Mouse (Mus musculus) layer of hippocampus, adult 11-12 months (tissue): ENCODE measurements around the gene Syn3.
"Not testable (repeated sequence)": the region's sequence is repeated elsewhere in the genome, so short reads cannot be mapped to it uniquely, and the experiment has no call there.

Experiments used
- DNase-seq: peaks from one replicate; pipeline ENCODE4 v3.0.0; 2022; ENCODE audit warnings: low spot score

The Syn3 gene

GRCm38 (mm10) chr10:86498673-86499391 lies at the start of gene Syn3:
Gene Syn3 (minus strand): TSS chr10:86498896.
- DNase-seq = peak; percentile 93

- DNase-seq = not testable (repeated sequence)
Observed at GRCm38 (mm10) chr10:86526357-86526874, 27.7 kb upstream of the Syn3 start.

GRCm38 (mm10) chr10:86513801-86514200 lies 15.1 kb upstream of the Syn3 start:
- DNase-seq = no peak

GRCm38 (mm10) chr10:86510941-86511340 lies 12.2 kb upstream of the Syn3 start:
- no peak for DNase-seq

GRCm38 (mm10) chr10:86502063-86502462 lies 3.4 kb upstream of the Syn3 start:
- no peak for DNase-seq

GRCm38 (mm10) chr10:86498051-86498672 lies 534 bp downstream of the Syn3 start:
- peak; percentile 52 for DNase-seq

- no peak for DNase-seq
Observed at GRCm38 (mm10) chr10:86495851-86496250, 2.8 kb downstream of the Syn3 start.

GRCm38 (mm10) chr10:86493140-86493539 lies 5.6 kb downstream of the Syn3 start:
- peak; percentile 15 for DNase-seq

GRCm38 (mm10) chr10:86492089-86492907 lies 6.4 kb downstream of the Syn3 start:
- DNase-seq = peak; percentile 39

GRCm38 (mm10) chr10:86491316-86492088 lies 7.2 kb downstream of the Syn3 start:
- no peak for DNase-seq

- no peak for DNase-seq
Observed at GRCm38 (mm10) chr10:86488544-86488943, 10.2 kb downstream of the Syn3 start.

GRCm38 (mm10) chr10:86485971-86486370 lies 12.7 kb downstream of the Syn3 start:
- no peak for DNase-seq

- no peak for DNase-seq
Observed at GRCm38 (mm10) chr10:86483968-86484367, 14.7 kb downstream of the Syn3 start.

GRCm38 (mm10) chr10:86482496-86482895 lies 16.2 kb downstream of the Syn3 start:
- no peak for DNase-seq

- DNase-seq = peak; percentile 23
Observed at GRCm38 (mm10) chr10:86480711-86481110, 18.0 kb downstream of the Syn3 start.

- DNase-seq = no peak
Observed at GRCm38 (mm10) chr10:86479718-86480121, 19.0 kb downstream of the Syn3 start.

GRCm38 (mm10) chr10:86476720-86477119 lies 22.0 kb downstream of the Syn3 start:
- DNase-seq = no peak

GRCm38 (mm10) chr10:86475270-86475669 lies 23.4 kb downstream of the Syn3 start:
- no peak for DNase-seq

- no peak for DNase-seq
Observed at GRCm38 (mm10) chr10:86474176-86475154, 24.2 kb downstream of the Syn3 start.

GRCm38 (mm10) chr10:86473637-86474154 lies 25.0 kb downstream of the Syn3 start:
- DNase-seq = no peak
